Mouse (Mus musculus) ES-Bruce4 (cell line): Measurements from ENCODE around the gene Kcnip1.

Source experiments
- CTCF ChIP-seq: IDR thresholded peaks from one replicate; pipeline ENCODE4 v1.8.1; 2011; ENCODE audit warnings: low read depth, low read length
- POLR2A ChIP-seq: IDR thresholded peaks from one replicate; pipeline ENCODE4 v1.8.1; 2011; ENCODE audit warnings: low read length; ENCODE audit not compliant: insufficient read depth

GRCm38 (mm10) chr11:33649358-33649757 lies 343.6 kb downstream of the Kcnip1 start:
- TF ChIP-seq CTCF = no peak
- TF ChIP-seq POLR2A = no peak
